Mouse (Mus musculus) urinary bladder, postnatal 25 days (tissue): ENCODE results near the gene Hmg20b.

Experiments
- DNase-seq: peaks from one replicate; pipeline ENCODE4 v3.0.0; 2022; ENCODE audit warnings: low spot score

The Hmg20b gene

DNA sequence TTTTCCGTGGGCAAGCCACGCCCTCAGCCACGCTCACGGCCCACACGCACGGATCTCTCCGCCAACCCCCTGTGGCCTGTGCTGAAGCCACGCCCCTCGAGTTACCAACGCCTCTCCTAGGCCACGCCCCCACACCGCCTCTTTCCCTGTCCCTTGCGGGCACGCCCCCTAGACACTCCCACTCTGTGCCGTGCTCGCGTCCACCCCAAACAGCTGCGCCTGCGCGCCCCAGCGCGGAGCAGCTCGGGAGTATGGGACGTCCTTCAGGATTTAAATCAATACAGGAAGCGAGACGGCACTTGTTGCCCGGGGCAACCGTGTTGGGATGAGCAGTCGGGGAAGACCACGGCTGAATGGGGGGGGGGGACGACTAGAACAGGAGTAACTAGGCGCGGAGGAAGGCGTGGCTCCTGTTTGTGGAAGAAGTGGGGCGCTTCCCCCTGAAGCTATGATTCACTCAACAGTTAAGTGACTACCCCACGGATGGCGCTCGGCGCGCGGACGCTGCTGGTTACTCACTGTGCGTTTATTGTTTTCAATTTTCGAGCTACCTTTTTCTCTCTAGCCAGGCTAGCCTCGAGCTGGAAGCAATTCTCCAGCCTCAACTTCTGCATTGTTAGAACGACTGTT, 28.4 kb upstream of the Hmg20b start:
- DNase-seq: peak; percentile 100

DNA sequence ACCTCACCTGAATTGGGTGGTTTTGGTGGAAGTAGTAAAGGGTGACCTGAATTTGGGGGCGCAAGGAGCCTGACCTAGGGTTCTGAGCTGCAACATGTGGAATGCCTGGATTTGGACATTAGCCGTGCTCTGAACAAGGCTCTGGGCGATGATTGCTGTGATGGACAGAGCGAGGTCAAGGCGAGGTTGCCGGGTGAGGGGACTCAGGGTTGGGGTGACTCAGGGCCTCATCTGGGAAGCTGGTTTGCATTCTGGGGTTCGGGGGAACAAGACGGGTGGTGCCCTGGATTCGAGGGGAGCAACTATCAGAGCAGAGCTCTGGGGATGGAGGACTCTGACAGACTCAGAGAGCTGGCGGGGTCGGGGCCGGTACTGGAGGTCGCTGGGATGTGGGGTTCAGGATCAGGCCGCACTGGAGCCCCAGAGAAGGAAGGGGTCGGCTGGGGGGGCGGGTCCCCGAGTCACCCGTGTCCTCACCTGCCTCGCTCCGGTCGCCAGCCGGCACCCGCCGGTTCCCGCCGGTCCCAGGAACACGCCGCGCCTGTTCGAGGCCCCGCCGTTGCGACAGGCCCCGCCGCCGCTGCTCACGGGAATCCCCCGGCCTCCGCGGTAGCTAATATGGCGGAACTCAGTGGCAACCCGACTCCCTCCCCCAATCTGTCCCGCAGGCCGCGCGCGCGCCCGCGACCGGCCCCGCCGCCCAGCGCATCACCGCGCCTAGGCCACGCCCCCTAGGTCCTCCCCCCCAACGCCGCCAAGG, 27.7 kb upstream of the Hmg20b start, which contains the start of gene Fzr1:
Gene Fzr1, minus strand, starts transcription at position 724 of the 760 bp plus-strand sequence.
- DNase-seq: no peak

GRCm38 (mm10) chr10:81377362-81377664, 27.0 kb upstream of the Hmg20b start:
- no peak for DNase-seq

GRCm38 (mm10) chr10:81376561-81377361, 26.5 kb upstream of the Hmg20b start:
- DNase-seq: no peak

DNA sequence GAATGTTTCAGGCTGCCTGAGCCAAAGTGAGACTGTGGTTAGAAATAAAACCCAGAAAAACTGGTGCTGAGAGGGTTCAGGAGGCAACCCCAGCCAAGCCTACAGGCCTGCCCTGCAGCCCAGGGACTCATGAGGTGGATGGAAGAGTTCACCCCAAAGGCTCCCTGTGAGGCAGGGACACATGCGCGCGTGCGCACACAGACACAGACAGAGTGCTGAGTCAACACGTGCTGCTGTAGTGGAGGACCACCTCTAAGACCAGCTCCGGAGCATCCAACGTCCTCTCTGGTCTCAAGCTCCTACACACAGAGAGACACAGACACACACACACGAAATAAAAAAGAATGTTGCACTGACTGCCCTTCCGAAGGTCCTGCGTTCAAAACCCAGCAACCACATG, 25.0 kb upstream of the Hmg20b start:
- DNase-seq: no peak

DNA sequence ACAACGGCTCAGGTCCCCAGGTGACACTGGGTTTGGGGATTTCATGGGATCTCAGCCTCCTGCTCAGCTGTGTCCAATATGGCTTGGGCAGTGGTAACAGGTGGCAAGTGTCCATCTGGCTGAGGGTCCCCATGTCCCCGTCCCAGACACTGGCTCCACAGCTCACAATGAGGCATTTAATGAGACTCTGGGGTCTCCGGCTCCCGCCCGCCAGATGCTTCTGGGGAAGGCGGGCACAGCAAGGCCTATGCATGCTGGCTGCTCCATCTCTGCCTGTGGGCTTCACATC, 16.9 kb upstream of the Hmg20b start:
- DNase-seq: no peak

DNA sequence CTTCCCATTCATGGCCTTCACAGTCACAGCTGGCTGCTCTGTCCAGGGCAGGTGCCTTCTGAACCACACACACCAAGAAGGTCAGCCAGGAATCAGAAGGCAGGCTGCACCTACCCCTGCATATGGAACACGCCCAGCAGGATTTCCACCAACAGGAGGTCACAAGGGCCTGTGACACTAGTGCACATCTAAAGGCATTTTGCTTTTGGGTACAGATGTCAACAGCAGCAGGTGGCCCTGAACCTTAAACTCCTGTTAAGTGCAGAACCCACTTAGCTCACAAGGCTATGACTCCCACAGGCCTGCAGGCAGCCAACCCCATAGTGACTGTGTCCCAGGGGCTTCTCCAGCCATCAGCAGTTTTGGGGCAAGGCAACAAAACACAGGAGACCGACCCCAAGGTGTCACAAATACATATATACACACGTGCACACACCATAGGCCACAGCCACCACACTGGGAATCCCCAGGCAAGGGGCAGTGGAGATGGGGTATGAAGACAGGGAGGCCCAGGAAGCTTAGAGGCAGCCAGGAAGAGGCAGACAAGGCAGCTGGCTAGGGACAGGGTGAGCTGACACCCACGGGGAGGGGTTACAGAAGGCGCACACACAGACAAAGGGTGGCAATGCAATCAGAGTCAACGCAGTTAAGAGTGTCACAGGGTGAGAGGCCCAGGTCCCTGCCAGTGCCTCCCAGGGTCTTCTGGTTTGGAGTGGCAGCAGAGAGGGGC, 16.4 kb upstream of the Hmg20b start:
- DNase-seq: no peak

DNA sequence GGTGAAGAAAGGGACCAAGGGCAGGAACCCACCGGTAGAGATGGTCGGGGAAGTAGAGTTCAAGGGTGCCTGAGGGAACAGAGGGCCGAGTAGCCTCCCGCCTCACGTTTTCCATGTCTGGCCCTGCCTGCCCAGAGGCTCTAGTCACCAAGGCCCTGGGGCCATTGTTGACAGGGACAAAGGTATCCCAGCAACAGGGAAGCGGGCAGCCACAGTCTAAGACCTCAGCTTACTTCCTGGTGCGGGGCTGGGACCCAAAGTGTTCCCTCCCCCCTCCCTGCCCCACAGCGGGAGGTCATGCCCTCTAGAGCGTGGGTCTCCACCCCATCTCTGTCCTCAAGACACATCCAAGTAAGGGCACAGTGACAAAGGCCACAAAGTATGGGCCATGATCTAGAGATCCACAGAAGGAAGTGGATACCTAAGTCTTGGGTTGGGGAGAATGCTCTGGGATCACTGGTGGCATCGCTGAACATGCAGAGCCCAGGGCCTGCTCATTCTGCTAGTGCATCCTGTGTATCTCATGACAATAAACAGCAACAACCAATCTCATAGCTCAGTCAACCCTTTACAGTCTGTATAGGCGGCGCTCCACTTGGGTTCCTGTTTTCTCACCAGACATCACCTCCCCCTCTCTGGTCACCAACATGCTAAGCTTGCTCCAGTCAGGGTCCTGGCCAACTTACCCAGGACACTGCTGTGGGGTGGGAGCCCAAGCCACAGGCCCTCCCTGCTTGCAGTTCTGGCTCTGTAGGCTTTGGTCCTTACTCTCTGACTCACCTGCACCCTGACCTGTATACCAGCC, 15.6 kb upstream of the Hmg20b start, which contains the start of gene 4930404N11Rik:
Gene 4930404N11Rik, minus strand, starts transcription at position 145 of the 805 bp plus-strand sequence.
- no peak for DNase-seq

DNA sequence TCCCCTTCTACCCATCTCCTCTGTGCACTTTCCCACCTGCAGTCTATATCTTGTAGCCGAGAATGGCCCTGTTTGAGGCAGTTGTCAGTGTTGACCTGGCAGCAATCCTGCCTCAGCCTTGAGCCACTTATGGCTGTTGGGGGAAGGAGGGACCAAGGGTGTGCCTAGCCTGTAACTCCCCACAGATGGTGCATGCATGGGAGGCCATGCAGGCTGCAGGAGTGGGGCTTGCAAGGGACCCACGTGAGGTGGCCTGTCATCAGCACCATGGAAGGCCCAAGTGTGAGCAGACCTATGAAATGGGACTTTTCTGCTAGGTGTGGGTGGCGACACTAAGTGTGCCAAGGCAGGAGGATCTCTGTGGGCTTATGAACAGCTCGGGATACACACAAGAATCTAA, 14.8 kb upstream of the Hmg20b start:
- DNase-seq: no peak

- DNase-seq: no peak
Measured at GRCm38 (mm10) chr10:81364666-81365065, 14.4 kb upstream of the Hmg20b start.

- DNase-seq: no peak
Measured at GRCm38 (mm10) chr10:81363436-81364346, 13.4 kb upstream of the Hmg20b start.

DNA sequence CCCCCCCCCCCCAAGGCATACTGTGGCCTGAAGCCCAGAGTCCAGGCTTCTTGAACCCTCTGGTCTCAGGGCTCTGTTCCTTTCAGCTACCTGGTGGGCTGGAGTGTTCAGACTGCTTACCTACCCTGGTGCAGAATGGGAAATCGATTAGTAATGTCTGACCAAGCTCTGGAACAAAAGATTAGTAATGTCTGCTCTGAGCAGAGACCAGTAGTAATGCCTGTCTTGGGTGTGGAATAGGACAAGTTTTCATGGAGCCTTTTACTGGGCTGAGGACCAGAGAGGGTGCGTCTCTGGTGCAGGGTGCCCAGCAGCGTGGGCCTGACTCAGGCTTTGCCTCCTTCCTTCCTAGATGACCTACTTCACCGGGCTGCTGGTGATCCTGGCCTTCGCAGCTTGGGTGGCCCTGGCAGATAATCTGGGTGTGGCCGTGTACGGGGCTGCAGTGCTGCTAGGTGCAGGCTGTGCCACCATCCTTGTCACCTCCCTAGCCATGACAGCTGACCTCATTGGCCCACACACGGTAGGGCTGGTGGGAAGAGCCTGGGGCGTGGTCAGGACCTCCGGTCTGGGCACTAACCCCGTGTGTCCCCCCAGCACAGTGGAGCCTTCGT, 12.2 kb upstream of the Hmg20b start:
- no peak for DNase-seq

GRCm38 (mm10) chr10:81360721-81361120, 10.4 kb upstream of the Hmg20b start:
- DNase-seq: no peak

DNA sequence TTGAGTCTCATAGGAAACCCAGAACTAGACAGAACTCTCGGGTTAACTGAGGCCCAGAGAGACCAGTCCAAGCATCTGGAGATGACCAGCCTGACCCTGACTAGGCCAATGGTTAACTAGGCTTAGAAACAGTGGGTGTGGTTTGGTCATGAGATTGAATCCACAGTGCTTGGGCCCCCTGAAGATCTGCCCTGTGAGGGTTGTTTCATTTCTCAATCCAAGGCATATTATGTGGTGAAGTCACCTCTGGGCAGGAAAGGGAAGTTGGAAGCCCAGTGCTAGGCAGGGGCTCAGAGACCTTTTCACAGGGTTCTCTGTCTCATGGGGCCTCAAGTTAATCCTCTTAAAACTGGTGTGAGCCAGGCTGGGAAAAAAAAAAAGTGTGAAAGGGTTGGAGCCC, 8.6 kb upstream of the Hmg20b start:
- DNase-seq: no peak

- no peak for DNase-seq
Measured at GRCm38 (mm10) chr10:81358209-81358608, 7.9 kb upstream of the Hmg20b start.

DNA sequence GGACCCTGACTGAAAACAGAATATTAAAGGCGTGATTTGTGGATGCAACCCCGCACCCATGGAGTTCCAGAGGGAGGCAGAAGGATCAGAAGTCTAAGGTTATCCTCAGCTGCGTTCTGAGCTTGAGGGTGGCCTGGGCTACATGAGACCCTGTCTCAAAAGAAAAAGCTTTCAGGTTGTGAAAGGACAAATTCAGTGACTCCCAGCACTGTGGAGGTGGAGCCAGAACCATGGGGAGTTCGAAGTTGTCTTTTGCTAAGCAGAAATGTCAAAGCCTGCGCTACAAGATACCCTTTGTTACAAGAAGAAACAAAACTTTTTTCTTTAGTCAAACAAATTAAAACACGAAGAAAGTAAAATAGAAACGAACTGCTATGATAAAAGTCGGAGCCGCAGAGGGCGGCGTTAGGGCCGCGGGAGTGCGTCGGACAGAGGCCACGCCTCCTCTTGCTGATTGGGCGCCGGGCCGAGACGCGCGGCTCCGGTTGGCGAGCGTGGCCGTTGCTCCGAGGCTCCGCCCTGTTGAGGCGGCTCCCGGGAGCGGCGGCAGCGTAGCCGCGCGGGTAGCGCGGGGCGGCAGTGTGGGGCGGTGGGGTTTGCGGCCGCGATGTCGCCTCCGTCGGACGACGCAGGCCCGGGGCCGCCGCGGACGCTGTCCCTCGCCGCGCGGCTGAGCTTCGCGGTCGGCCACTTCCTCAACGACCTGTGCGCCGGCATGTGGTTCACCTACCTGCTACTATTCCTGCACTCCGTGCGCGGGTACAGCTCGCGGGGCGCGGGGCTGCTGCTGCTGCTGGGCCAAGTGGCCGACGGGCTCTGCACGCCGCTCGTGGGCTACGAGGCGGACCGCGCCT, 6.9 kb upstream of the Hmg20b start, which contains the start of gene Mfsd12:
Gene Mfsd12, plus strand, starts transcription at position 501 of the 854 bp plus-strand sequence.
- peak; percentile 88 for DNase-seq

DNA sequence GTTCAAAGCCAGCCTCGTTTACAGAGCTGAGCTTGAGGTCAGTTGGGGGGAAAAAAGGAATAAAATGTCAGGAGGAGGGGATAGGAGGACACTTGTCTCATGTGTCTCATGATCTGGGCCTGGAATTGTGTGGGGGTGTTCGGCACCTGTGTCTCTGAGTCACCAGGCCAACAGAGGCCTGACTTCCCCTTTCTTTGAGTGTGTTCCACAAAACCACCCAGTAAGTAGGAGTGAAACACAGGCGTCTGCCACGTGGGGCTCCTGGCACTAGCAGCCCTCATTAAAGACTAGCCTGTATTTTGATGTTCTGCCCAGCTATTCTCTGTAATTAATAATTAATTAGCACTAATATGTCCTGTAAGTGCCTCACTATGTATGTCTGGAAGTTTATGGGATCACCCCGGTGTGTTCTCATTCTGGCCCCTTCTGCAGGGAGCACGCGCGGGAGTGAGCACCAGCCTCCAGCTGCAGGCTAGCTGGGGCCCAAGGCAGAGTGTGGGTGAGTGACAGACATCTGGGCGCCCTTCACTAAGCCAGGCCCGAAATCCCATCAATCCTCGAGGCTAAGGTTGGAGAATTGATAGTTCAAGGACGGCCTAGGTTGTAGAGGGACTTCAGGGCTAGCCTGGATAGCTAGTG, 6.2 kb upstream of the Hmg20b start:
- no peak for DNase-seq

GRCm38 (mm10) chr10:81355533-81355932, 5.3 kb upstream of the Hmg20b start:
- DNase-seq: no peak
